Mouse (Mus musculus) myocyte (in vitro differentiated cells): ENCODE data around the gene Macrod2.

Experiments
- CEBPB ChIP-seq: IDR thresholded peaks from 2 replicates; pipeline ENCODE4 v1.6.1; 2011; ENCODE audit warnings: mild to moderate bottlenecking, moderate library complexity; ENCODE audit not compliant: poor library complexity, insufficient read depth, severe bottlenecking
- MAX ChIP-seq: IDR thresholded peaks from one replicate; pipeline ENCODE4 v1.6.1; 2011; ENCODE audit warnings: low read depth, mild to moderate bottlenecking, control low read depth
- MYOD1 ChIP-seq, 3 experiments: IDR thresholded peaks; one replicate each; pipeline ENCODE4 v1.6.1; 2011; ENCODE audit warnings: control low read depth in 2 of 3, low read depth in 2 of 3, mild to moderate bottlenecking in 2 of 3, moderate library complexity in 1 of 3; ENCODE audit not compliant: insufficient read length in 2 of 3, control insufficient read depth in 1 of 3
- MYOG ChIP-seq, 3 experiments: IDR thresholded peaks; one replicate each; pipeline ENCODE4 v1.6.1; 2011; ENCODE audit warnings: control low read depth in 2 of 3, low read depth in 2 of 3, mild to moderate bottlenecking in 2 of 3; ENCODE audit not compliant: insufficient read length in 2 of 3, control insufficient read depth in 1 of 3, insufficient read depth in 1 of 3
- POLR2A ChIP-seq: IDR thresholded peaks from one replicate; pipeline ENCODE4 v1.6.1; 2011; ENCODE audit warnings: low read depth, mild to moderate bottlenecking, control low read depth, moderate library complexity; ENCODE audit not compliant: insufficient read length
- TCF12 ChIP-seq: IDR thresholded peaks from one replicate; pipeline ENCODE4 v1.6.1; 2011; ENCODE audit warnings: mild to moderate bottlenecking, control low read depth; ENCODE audit not compliant: poor library complexity, insufficient read depth, severe bottlenecking
- TCF3 ChIP-seq: IDR thresholded peaks from one replicate; pipeline ENCODE4 v1.6.1; 2011; ENCODE audit warnings: low read depth, control low read depth; ENCODE audit not compliant: insufficient read length
- USF1 ChIP-seq: IDR thresholded peaks from one replicate; pipeline ENCODE4 v1.6.1; 2011; ENCODE audit warnings: low read depth, mild to moderate bottlenecking, control low read depth, moderate library complexity

- TF ChIP-seq POLR2A (no peak), TCF12 (no peak), USF1 (no peak), MYOD1 (IDR thresholded peaks at IDR 0.05; ENCODE audit: control insufficient read depth in 1 of 3, insufficient read length in 2 of 3, low read depth in 2 of 3) (no peak), CEBPB (no peak), MYOG (IDR thresholded peaks at IDR 0.05; ENCODE audit: control insufficient read depth in 1 of 3, insufficient read depth in 1 of 3, insufficient read length in 2 of 3, low read depth in 2 of 3) (no peak), TCF3 (no peak), MAX (no peak)
Observed at GRCm38 (mm10) chr2:141416436-141416835, 1021.3 kb downstream of the Macrod2 start.
